Mouse (Mus musculus) intestine, postnatal 0 days (tissue): ENCODE results near the gene Gm26558. TPM values are rescaled to one million over a fixed set of nuclear protein-coding genes. Genes with fewer than 3 reads are reported as not detected.

Experiments used
- ATAC-seq: fragments of 200-750 bp; cut with Nextera tagmentation; 2 replicates; pipeline ENCODE4 v1.8.0; 2017; ENCODE audit warnings: mild to moderate bottlenecking, moderate TSS enrichment, moderate library complexity
- H3K27ac ChIP-seq: fragments of 300-500 bp; sonication (generic); 2 replicates; pipeline ENCODE4 v1.5.1; 2014; ENCODE audit warnings: mild to moderate bottlenecking, low read depth, low read length, moderate library complexity
- H3K27me3 ChIP-seq: fragments of 300-500 bp; sonication (generic); replicated peaks from 2 replicates; pipeline ENCODE4 v1.6.1; 2014; ENCODE audit warnings: low read length, mixed read lengths; ENCODE audit not compliant: control insufficient read depth, insufficient read depth
- H3K36me3 ChIP-seq: fragments of 300-500 bp; sonication (generic); 2 replicates; pipeline ENCODE4 v1.6.1; 2014; ENCODE audit warnings: mild to moderate bottlenecking, moderate library complexity; ENCODE audit not compliant: control insufficient read depth, insufficient read depth
- H3K4me1 ChIP-seq: fragments of 300-500 bp; sonication (generic); replicated peaks from 2 replicates; pipeline ENCODE4 v1.6.1; 2014; ENCODE audit warnings: antibody characterized with exemption, low read length, mixed read lengths; ENCODE audit not compliant: control insufficient read depth, insufficient read depth
- H3K4me2 ChIP-seq: fragments of 300-500 bp; sonication (generic); replicated peaks from 2 replicates; pipeline ENCODE4 v1.6.1; 2014; ENCODE audit warnings: low read depth, mild to moderate bottlenecking, moderate library complexity
- H3K4me3 ChIP-seq: fragments of 300-500 bp; sonication (generic); 2 replicates; pipeline ENCODE4 v1.5.1; 2014; ENCODE audit warnings: low read depth, low read length
- H3K9ac ChIP-seq: fragments of 300-500 bp; sonication (generic); 2 replicates; pipeline ENCODE4 v1.6.1; 2014; ENCODE audit warnings: mild to moderate bottlenecking, low read depth, low read length
- H3K9me3 ChIP-seq: fragments of 300-500 bp; sonication (generic); 2 replicates; pipeline ENCODE4 v1.6.1; 2016; ENCODE audit warnings: mixed run types; ENCODE audit not compliant: control insufficient read depth
- CTCF ChIP-seq: sonication (generic); IDR thresholded peaks from 2 replicates; pipeline ENCODE4 v1.5.1; 2016; ENCODE audit warnings: low read depth, mild to moderate bottlenecking, control low read depth, antibody characterized with exemption, moderate library complexity
- WGBS: fragments of 180-500 bp; shearing (Covaris S2); extraction: QIAGEN DNeasy Blood & Tissue Kit; methylation state at CpG from one replicate; pipeline ENCODE4 v1.1.7; 2014; 5-methylcytosine and 5-hydroxymethylcytosine counted together
- polyA plus RNA-seq: library from polyadenylated mRNA; unstranded; fragments of >200 nt; fragmentation: Nextera tagmentation; extraction: Ambion mirVana; gene quantifications from 2 replicates; pipeline ENCODE4 v1.2.1, GENCODE M21; 2015

The Gm26558 gene
- polyA plus RNA-seq, 1 experiment from 2014 or later = 2.8 TPM

- H3K9me3 ChIP-seq = no peaks in the 10 kb centered on the region
- no peaks in the 10 kb centered on the region for H3K4me1 ChIP-seq
- no peak overlapping the region for H3K27ac ChIP-seq
- no peak overlapping the region for H3K4me2 ChIP-seq
- H3K9ac ChIP-seq = no peak overlapping the region
- 52% methylated on average over 16 of the region's 16 CpGs for WGBS
- no peaks in the 10 kb centered on the region for H3K27me3 ChIP-seq
- no peak for ATAC-seq
- TF ChIP-seq CTCF = no peak
- H3K36me3 ChIP-seq = no peaks in the 10 kb centered on the region
- H3K4me3 ChIP-seq = no peak overlapping the region
These were observed 18.8 kb downstream of the Gm26558 start for GRCm38 (mm10) chr2:70642971-70643565.

- ATAC-seq = no peak
- Histone ChIP-seq H3K4me2 (no peak overlapping the region), H3K36me3 (no peaks in the 10 kb centered on the region), H3K27me3 (no peaks in the 10 kb centered on the region), H3K4me3 (no peak overlapping the region), H3K9me3 (no peaks in the 10 kb centered on the region), H3K4me1 (no peaks in the 10 kb centered on the region), H3K27ac (no peak overlapping the region), H3K9ac (no peak overlapping the region)
- peak; percentile 50 for TF ChIP-seq CTCF
These were observed 20.9 kb downstream of the Gm26558 start for GRCm38 (mm10) chr2:70640968-70641367.

GRCm38 (mm10) chr2:70634028-70634690, 27.7 kb downstream of the Gm26558 start:
- H3K27ac ChIP-seq = no peak overlapping the region
- no peak for ATAC-seq
- no peaks in the 10 kb centered on the region for H3K36me3 ChIP-seq
- H3K9me3 ChIP-seq = no peaks in the 10 kb centered on the region
- 86% methylated on average over 5 of the region's 5 CpGs for WGBS
- no peak overlapping the region for H3K4me2 ChIP-seq
- H3K27me3 ChIP-seq = no peaks in the 10 kb centered on the region
- no peak for TF ChIP-seq CTCF
- no peak overlapping the region for H3K4me3 ChIP-seq
- no peak overlapping the region for H3K9ac ChIP-seq
- H3K4me1 ChIP-seq = no peaks in the 10 kb centered on the region

- WGBS = 92% methylated on average over 1 of the region's 1 CpGs
- no peak for TF ChIP-seq CTCF
- Histone ChIP-seq H3K4me2 (no peak overlapping the region), H3K9ac (no peak overlapping the region), H3K27me3 (no peaks in the 10 kb centered on the region), H3K27ac (no peak overlapping the region), H3K4me1 (no peaks in the 10 kb centered on the region), H3K4me3 (no peak overlapping the region), H3K9me3 (no peaks in the 10 kb centered on the region), H3K36me3 (no peaks in the 10 kb centered on the region)
- no peak for ATAC-seq
These were observed 29.5 kb downstream of the Gm26558 start for GRCm38 (mm10) chr2:70632412-70632811.

- Histone ChIP-seq H3K27ac (no peak overlapping the region), H3K4me2 (no peak overlapping the region), H3K4me3 (no peak overlapping the region), H3K4me1 (no peaks in the 10 kb centered on the region), H3K9me3 (no peaks in the 10 kb centered on the region), H3K36me3 (no peaks in the 10 kb centered on the region), H3K27me3 (no peaks in the 10 kb centered on the region), H3K9ac (no peak overlapping the region)
- ATAC-seq = no peak
- no peak for TF ChIP-seq CTCF
- WGBS = 85% methylated on average over 1 of the region's 1 CpGs
These were observed 30.6 kb downstream of the Gm26558 start for GRCm38 (mm10) chr2:70631321-70631720.

GRCm38 (mm10) chr2:70629921-70630320, 32.0 kb downstream of the Gm26558 start:
- TF ChIP-seq CTCF = no peak
- no peak overlapping the region for H3K4me2 ChIP-seq
- WGBS = 63% methylated on average over 3 of the region's 3 CpGs
- ATAC-seq = no peak
- H3K9me3 ChIP-seq = no peaks in the 10 kb centered on the region
- no peak overlapping the region for H3K27ac ChIP-seq
- H3K9ac ChIP-seq = no peak overlapping the region
- H3K4me1 ChIP-seq = no peaks in the 10 kb centered on the region
- H3K27me3 ChIP-seq = no peaks in the 10 kb centered on the region
- no peaks in the 10 kb centered on the region for H3K36me3 ChIP-seq
- no peak overlapping the region for H3K4me3 ChIP-seq
